Mouse (Mus musculus): ENCODE results near the gene Oard1. TPM values are rescaled to one million over a fixed set of nuclear protein-coding genes. Genes with fewer than 3 reads are reported as not detected.

Oard1 gene
- polyA plus RNA-seq (2016; fragmentation: Nextera tagmentation; extraction: Ambion mirVana): 56.5 and 58.1 TPM in 2 replicates

- H3K4me3 ChIP-seq: peak within 1 kb of the TSS; percentile 90
- peaks cover 58% of the 10 kb centered on the region for H3K4me1 ChIP-seq
- WGBS (ENCODE audit: insufficient replicate concordance): under 1% methylated on average over 84 of the region's 84 CpGs
- H3K36me3 ChIP-seq: peaks cover 39% of the 10 kb centered on the region
- H3K27ac ChIP-seq: peak within 1 kb of the TSS; percentile 100
- no peaks in the 10 kb centered on the region for H3K9me3 ChIP-seq (replicated peaks)
- peak; percentile 91 for ATAC-seq
- H3K4me2 ChIP-seq: peak within 1 kb of the TSS; percentile 86
- H3K27me3 ChIP-seq (replicated peaks): no peaks in the 10 kb centered on the region
- H3K9ac ChIP-seq: peak within 1 kb of the TSS; percentile 99
Observed at GRCm38 (mm10) chr17:48409380-48410298, at the start of gene Oard1, which contains the start of gene Nfya. Gene Oard1 (plus strand): TSS chr17:48410014. Gene Nfya (minus strand): TSS chr17:48409906.

- Histone ChIP-seq H3K36me3 (no peaks in the 10 kb centered on the region), H3K9ac (peak overlapping the region; percentile 34; the same call in 1 of the 2 replicates), H3K4me2 (peak overlapping the region; percentile 56), H3K4me1 (peaks cover 57% of the 10 kb centered on the region), H3K4me3 (peak overlapping the region; percentile 23), H3K27ac (peak overlapping the region; percentile 79), H3K27me3 (replicated peaks) (no peaks in the 10 kb centered on the region), H3K9me3 (replicated peaks) (no peaks in the 10 kb centered on the region)
- 10% methylated on average over 4 of the region's 4 CpGs for WGBS (ENCODE audit: insufficient replicate concordance)
- ATAC-seq: peak; percentile 76
Observed at GRCm38 (mm10) chr17:48360462-48360861, 49.4 kb upstream of the Oard1 start.

GRCm38 (mm10) chr17:48362346-48362745 is 47.5 kb upstream of the Oard1 start:
- 55% methylated on average over 3 of the region's 3 CpGs for WGBS (ENCODE audit: insufficient replicate concordance)
- no peak for ATAC-seq
- H3K4me3 ChIP-seq: no peak overlapping the region
- H3K27ac ChIP-seq: no peak overlapping the region
- no peak overlapping the region for H3K4me2 ChIP-seq
- H3K4me1 ChIP-seq: peaks cover 57% of the 10 kb centered on the region
- H3K9ac ChIP-seq: no peak overlapping the region
- H3K27me3 ChIP-seq (replicated peaks): no peaks in the 10 kb centered on the region
- no peaks in the 10 kb centered on the region for H3K9me3 ChIP-seq (replicated peaks)
- H3K36me3 ChIP-seq: no peaks in the 10 kb centered on the region

GRCm38 (mm10) chr17:48362966-48363365 is 46.8 kb upstream of the Oard1 start:
- H3K36me3 ChIP-seq: no peaks in the 10 kb centered on the region
- WGBS (ENCODE audit: insufficient replicate concordance): 81% methylated on average over 8 of the region's 8 CpGs
- peak overlapping the region; percentile 41 for H3K27ac ChIP-seq
- ATAC-seq: no peak
- no peak overlapping the region for H3K9ac ChIP-seq
- no peaks in the 10 kb centered on the region for H3K27me3 ChIP-seq (replicated peaks)
- H3K4me2 ChIP-seq: peak overlapping the region; percentile 31
- no peak overlapping the region for H3K4me3 ChIP-seq
- H3K4me1 ChIP-seq: peaks cover 57% of the 10 kb centered on the region
- H3K9me3 ChIP-seq (replicated peaks): no peaks in the 10 kb centered on the region

- H3K4me2 ChIP-seq: peak overlapping the region; percentile 31
- H3K9ac ChIP-seq: no peak overlapping the region
- H3K4me1 ChIP-seq: peaks cover 57% of the 10 kb centered on the region
- 33% methylated on average over 6 of the region's 6 CpGs for WGBS (ENCODE audit: insufficient replicate concordance)
- H3K4me3 ChIP-seq: no peak overlapping the region
- H3K27me3 ChIP-seq (replicated peaks): no peaks in the 10 kb centered on the region
- H3K27ac ChIP-seq: peak overlapping the region; percentile 41
- peak; percentile 56 for ATAC-seq
- H3K36me3 ChIP-seq: no peaks in the 10 kb centered on the region
- no peaks in the 10 kb centered on the region for H3K9me3 ChIP-seq (replicated peaks)
Observed at GRCm38 (mm10) chr17:48363421-48363965, 46.3 kb upstream of the Oard1 start.

- H3K9me3 ChIP-seq (replicated peaks): no peaks in the 10 kb centered on the region
- H3K27me3 ChIP-seq (replicated peaks): no peaks in the 10 kb centered on the region
- ATAC-seq: no peak
- H3K9ac ChIP-seq: no peak overlapping the region
- no peak overlapping the region for H3K4me2 ChIP-seq
- WGBS (ENCODE audit: insufficient replicate concordance): 74% methylated on average over 9 of the region's 9 CpGs
- H3K4me3 ChIP-seq: no peak overlapping the region
- no peak overlapping the region for H3K27ac ChIP-seq
- no peaks in the 10 kb centered on the region for H3K36me3 ChIP-seq
- H3K4me1 ChIP-seq: peaks cover 39% of the 10 kb centered on the region
Observed at GRCm38 (mm10) chr17:48365511-48366155, 44.2 kb upstream of the Oard1 start.

- Histone ChIP-seq H3K4me2 (no peak overlapping the region), H3K9ac (no peak overlapping the region), H3K4me3 (no peak overlapping the region), H3K36me3 (no peaks in the 10 kb centered on the region), H3K27me3 (replicated peaks) (no peaks in the 10 kb centered on the region), H3K9me3 (replicated peaks) (no peaks in the 10 kb centered on the region), H3K4me1 (peaks cover 27% of the 10 kb centered on the region), H3K27ac (no peak overlapping the region)
- no peak for ATAC-seq
- 74% methylated on average over 5 of the region's 5 CpGs for WGBS (ENCODE audit: insufficient replicate concordance)
Observed at GRCm38 (mm10) chr17:48366806-48367205, 43.0 kb upstream of the Oard1 start.

GRCm38 (mm10) chr17:48371621-48372020 is 38.2 kb upstream of the Oard1 start:
- Histone ChIP-seq H3K4me1 (no peaks in the 10 kb centered on the region), H3K9me3 (replicated peaks) (no peaks in the 10 kb centered on the region), H3K36me3 (no peaks in the 10 kb centered on the region), H3K4me3 (no peak overlapping the region), H3K9ac (no peak overlapping the region), H3K27me3 (replicated peaks) (no peaks in the 10 kb centered on the region), H3K27ac (no peak overlapping the region), H3K4me2 (no peak overlapping the region)
- ATAC-seq: no peak

GRCm38 (mm10) chr17:48372987-48373386 is 36.8 kb upstream of the Oard1 start:
- no peaks in the 10 kb centered on the region for H3K36me3 ChIP-seq
- 74% methylated on average over 8 of the region's 8 CpGs for WGBS (ENCODE audit: insufficient replicate concordance)
- H3K4me1 ChIP-seq: no peaks in the 10 kb centered on the region
- no peak overlapping the region for H3K4me3 ChIP-seq
- ATAC-seq: no peak
- H3K9ac ChIP-seq: no peak overlapping the region
- H3K27me3 ChIP-seq (replicated peaks): no peaks in the 10 kb centered on the region
- H3K9me3 ChIP-seq (replicated peaks): no peaks in the 10 kb centered on the region
- H3K27ac ChIP-seq: no peak overlapping the region
- H3K4me2 ChIP-seq: no peak overlapping the region

- WGBS (ENCODE audit: insufficient replicate concordance): 69% methylated on average over 1 of the region's 1 CpGs
- Histone ChIP-seq H3K4me3 (no peak overlapping the region), H3K4me2 (no peak overlapping the region), H3K27me3 (replicated peaks) (no peaks in the 10 kb centered on the region), H3K9ac (no peak overlapping the region), H3K4me1 (no peaks in the 10 kb centered on the region), H3K27ac (no peak overlapping the region), H3K9me3 (replicated peaks) (no peaks in the 10 kb centered on the region), H3K36me3 (no peaks in the 10 kb centered on the region)
- ATAC-seq: no peak
Observed at GRCm38 (mm10) chr17:48376102-48376501, 33.7 kb upstream of the Oard1 start.

GRCm38 (mm10) chr17:48379050-48379449 is 30.8 kb upstream of the Oard1 start:
- no peaks in the 10 kb centered on the region for H3K4me1 ChIP-seq
- H3K9me3 ChIP-seq (replicated peaks): no peaks in the 10 kb centered on the region
- no peak for ATAC-seq
- H3K4me2 ChIP-seq: no peak overlapping the region
- no peak overlapping the region for H3K4me3 ChIP-seq
- H3K9ac ChIP-seq: no peak overlapping the region
- H3K27me3 ChIP-seq (replicated peaks): no peaks in the 10 kb centered on the region
- H3K36me3 ChIP-seq: no peaks in the 10 kb centered on the region
- H3K27ac ChIP-seq: no peak overlapping the region

All from liver, embryonic 12.5 days (tissue).